8 mouse cellular contexts compared by ENCODE assay signal in genomic region chr4:118134485-118135365, GRCm38 (mm10). TPM values are rescaled to one million over a fixed set of nuclear protein-coding genes. Genes with fewer than 3 reads are reported as not detected.
A peak's percentile ranks its signal among the peaks of the same experiment; 100 is the strongest.
DNase-seq lines count a peak whose midpoint lies in the region; ATAC-seq and TF ChIP-seq lines count a peak whose summit lies in the region.

Gene St3gal3, minus strand, starts transcription at chr4:118134914.

- WGBS in forebrain, embryonic 14.5 days, result under 1% methylated on average over 83 of the region's 84 CpGs
- WGBS in neural tube, embryonic 15.5 days, result under 1% methylated on average over 81 of the region's 84 CpGs

- peaks cover 4% of the 10 kb centered on the region for H3K4me1 ChIP-seq in ES-Bruce4 (ENCODE audit: control insufficient read depth, insufficient read depth, low read length)
- 0 out of 2 replicates have a peak, but pooled peaks cover 5% of the 10 kb centered on the region for H3K4me1 ChIP-seq in forebrain, embryonic 14.5 days (ENCODE audit: control insufficient read depth, insufficient read depth, low read length)
- H3K4me1 ChIP-seq in neural tube, embryonic 15.5 days, result peaks cover 29% of the 10 kb centered on the region

- no peak for TF ChIP-seq CTCF in ES-Bruce4 (IDR thresholded peaks at IDR 0.05; ENCODE audit: low read depth, low read length)

- no peaks in the 10 kb centered on the region for H3K27me3 ChIP-seq in ES-Bruce4 (ENCODE audit: control insufficient read depth, insufficient read depth, low read length, poor library complexity, severe bottlenecking)
- no peaks in the 10 kb centered on the region for H3K27me3 ChIP-seq in forebrain, embryonic 14.5 days (replicated peaks; ENCODE audit: control insufficient read depth, insufficient read depth, low read length)
- H3K27me3 ChIP-seq in neural tube, embryonic 15.5 days (replicated peaks), result no peaks in the 10 kb centered on the region

- intact Hi-C loops in heart, postnatal 14 days (cut with DNase I), result no loop called here

- H3K27ac ChIP-seq in ES-Bruce4 (ENCODE audit: insufficient read depth, low read length), result peak within 1 kb of the TSS; percentile 8; the same call in 1 of the 2 replicates
- H3K27ac ChIP-seq in forebrain, embryonic 14.5 days (ENCODE audit: low read depth, low read length), result peak within 1 kb of the TSS; percentile 74
- H3K27ac ChIP-seq in neural tube, embryonic 15.5 days (replicated peaks), result peak within 1 kb of the TSS; percentile 85

- H3K4me3 ChIP-seq in ES-Bruce4 (ENCODE audit: low read depth, low read length), result peak within 1 kb of the TSS; percentile 78
- H3K4me3 ChIP-seq in forebrain, embryonic 14.5 days (ENCODE audit: low read depth, low read length), result peak within 1 kb of the TSS; percentile 99
- peak within 1 kb of the TSS; percentile 93 for H3K4me3 ChIP-seq in neural tube, embryonic 15.5 days (replicated peaks)

- H3K36me3 ChIP-seq in ES-Bruce4 (ENCODE audit: control insufficient read depth, insufficient read depth, low read length, poor library complexity, severe bottlenecking), result no peaks in the 10 kb centered on the region; the same call in 1 of the 2 replicates
- H3K36me3 ChIP-seq in forebrain, embryonic 14.5 days (ENCODE audit: control insufficient read depth, insufficient read depth, low read length), result peaks cover 33% of the 10 kb centered on the region
- H3K36me3 ChIP-seq in neural tube, embryonic 15.5 days, result peaks cover 32% of the 10 kb centered on the region

- TF ChIP-seq EP300 in ES-Bruce4 (IDR thresholded peaks at IDR 0.05; ENCODE audit: insufficient read depth, low read depth, low read length), result no peak

- ATAC-seq in cerebellum, adult (ENCODE audit: insufficient number of reproducible peaks, low FRiP score, low TSS enrichment), result peak; percentile 89
- ATAC-seq in forebrain, embryonic 14.5 days, result peak; percentile 98
- peak; percentile 97 for ATAC-seq in neural tube, embryonic 15.5 days (ENCODE audit: low FRiP score)

- H3K9me3 ChIP-seq in ES-Bruce4 (replicated peaks; ENCODE audit: control insufficient read depth, insufficient read depth, low read length, poor library complexity, severe bottlenecking), result no peaks in the 10 kb centered on the region
- no peaks in the 10 kb centered on the region for H3K9me3 ChIP-seq in forebrain, embryonic 14.5 days (replicated peaks; ENCODE audit: control insufficient read depth, low read length)
- no peaks in the 10 kb centered on the region for H3K9me3 ChIP-seq in neural tube, embryonic 15.5 days (replicated peaks)

- H3K9ac ChIP-seq in ES-Bruce4 (ENCODE audit: low read depth, poor library complexity, severe bottlenecking), result peak within 1 kb of the TSS; percentile 92
- peak within 1 kb of the TSS; percentile 86 for H3K9ac ChIP-seq in forebrain, embryonic 14.5 days (ENCODE audit: low read length)
- H3K9ac ChIP-seq in neural tube, embryonic 15.5 days (replicated peaks), result peak within 1 kb of the TSS; percentile 87

- DNase-seq in forebrain, embryonic 14.5 days (ENCODE audit: low spot score), result peak; percentile 97
- peak; percentile 99 for DNase-seq in heart, postnatal 14 days
- peak; percentile 98 for DNase-seq in layer of hippocampus, adult 11-12 months (ENCODE audit: low spot score)
- peak; percentile 95 to 96 for DNase-seq in lung, adult 18-20 months
- peak; percentile 95 for DNase-seq in testis, postnatal 14 days (ENCODE audit: low spot score)

- H3K4me2 ChIP-seq in forebrain, embryonic 14.5 days (ENCODE audit: low read length), result peak within 1 kb of the TSS; percentile 81
- H3K4me2 ChIP-seq in neural tube, embryonic 15.5 days, result peak within 1 kb of the TSS; percentile 85

- peak; percentile 64 for TF ChIP-seq POLR2A in ES-Bruce4 (IDR thresholded peaks at IDR 0.05; ENCODE audit: insufficient read depth, low read length)

RNA-seq across cellular contexts. Expression of gene St3gal3, which starts in this region (rescaled TPM):
- polyA plus RNA-seq in ES-Bruce4 (2011; ENCODE audit: insufficient read depth, insufficient read length, low read depth, missing spikeins), result 13.9 and 16.9 TPM in 2 replicates
- 10.0 and 11.3 TPM in 2 replicates for polyA plus RNA-seq in forebrain, embryonic 14.5 days (2014; fragmentation: Nextera tagmentation; extraction: Ambion mirVana)
- total RNA-seq in heart, postnatal 14 days (2021), result 10 to 100 TPM; 44.5 to 48.1 TPM
- polyA plus RNA-seq in neural tube, embryonic 15.5 days (2015; fragmentation: Nextera tagmentation; extraction: Ambion mirVana), result 13.8 and 18.3 TPM in 2 replicates

Comparison
In these comparisons a context has a peak if more than half of its experiments do, and no peak if none do; other contexts are left out.
1. Peak in every context shown above with its lines: DNase-seq, ATAC-seq, H3K4me3 ChIP-seq and H3K27ac ChIP-seq.
2. H3K27ac ChIP-seq: peak in every context shown above with its lines; median percentile 85 in neural tube, embryonic 15.5 days; 74 in forebrain, embryonic 14.5 days; 8 in ES-Bruce4.